Mouse (Mus musculus) heart, postnatal 0 days (tissue): ENCODE measurements around the gene Mark3.

Experiments
- CTCF ChIP-seq: IDR thresholded peaks from 2 replicates; pipeline ENCODE4 v1.5.1; 2016; ENCODE audit warnings: antibody characterized with exemption, control low read depth, low read depth
- EP300 ChIP-seq: IDR thresholded peaks from 2 replicates; pipeline ENCODE4 v1.6.1; 2016; ENCODE audit warnings: antibody characterized with exemption, low read depth

- TF ChIP-seq CTCF (no peak), EP300 (no peak)
These were observed 119.3 kb downstream of the Mark3 start for GRCm38 (mm10) chr12:111693341-111694270.
